Mouse (Mus musculus) embryonic facial prominence, embryonic 13.5 days (tissue): ENCODE results near the gene Eef2k. TPM values are rescaled to one million over a fixed set of nuclear protein-coding genes. Genes with fewer than 3 reads are reported as not detected.

Experiments
- ATAC-seq: fragments of 200-750 bp; cut with Nextera tagmentation; 2 replicates; pipeline ENCODE4 v1.8.0; 2017; ENCODE audit warnings: low read depth; ENCODE audit not compliant: insufficient number of reproducible peaks, insufficient read depth, low FRiP score, low TSS enrichment
- H3K27ac ChIP-seq: fragments of 300-500 bp; sonication (generic); 2 replicates; pipeline ENCODE4 v1.5.1; 2015; ENCODE audit warnings: moderate library complexity, mild to moderate bottlenecking, inconsistent platforms
- H3K27me3 ChIP-seq: fragments of 300-500 bp; sonication (generic); 2 replicates; pipeline ENCODE4 v1.6.1; 2015; ENCODE audit warnings: mild to moderate bottlenecking, inconsistent platforms
- H3K36me3 ChIP-seq: fragments of 300-500 bp; sonication (generic); 2 replicates; pipeline ENCODE4 v1.6.1; 2015; ENCODE audit warnings: mild to moderate bottlenecking, inconsistent platforms
- H3K4me1 ChIP-seq: fragments of 300-500 bp; sonication (generic); 2 replicates; pipeline ENCODE4 v1.6.1; 2015; ENCODE audit warnings: inconsistent platforms
- H3K4me2 ChIP-seq: fragments of 300-500 bp; sonication (generic); 2 replicates; pipeline ENCODE4 v1.6.1; 2015; ENCODE audit warnings: moderate library complexity, mild to moderate bottlenecking, inconsistent platforms
- H3K4me3 ChIP-seq: fragments of 300-500 bp; sonication (generic); 2 replicates; pipeline ENCODE4 v1.5.1; 2015; ENCODE audit warnings: mild to moderate bottlenecking, inconsistent platforms
- H3K9ac ChIP-seq: fragments of 300-500 bp; sonication (generic); 2 replicates; pipeline ENCODE4 v1.6.1; 2015; ENCODE audit warnings: mild to moderate bottlenecking, inconsistent platforms
- H3K9me3 ChIP-seq: fragments of 300-500 bp; sonication (generic); 2 replicates; pipeline ENCODE4 v1.6.1; 2016; ENCODE audit warnings: inconsistent platforms
- WGBS: fragments of 180-500 bp; shearing (Covaris S2); methylation state at CpG from one replicate; pipeline ENCODE4 v1.1.7; 2015; ENCODE audit warnings: mixed read lengths; 5-methylcytosine and 5-hydroxymethylcytosine counted together
- polyA plus RNA-seq: library from polyadenylated mRNA; unstranded; fragments of >200 nt; fragmentation: Nextera tagmentation; extraction: Ambion mirVana; gene quantifications from 2 replicates; pipeline ENCODE4 v1.2.1, GENCODE M21; 2015

Gene Eef2k
- polyA plus RNA-seq, 1 experiment from 2014 or later, result 39.4 TPM

DNA sequence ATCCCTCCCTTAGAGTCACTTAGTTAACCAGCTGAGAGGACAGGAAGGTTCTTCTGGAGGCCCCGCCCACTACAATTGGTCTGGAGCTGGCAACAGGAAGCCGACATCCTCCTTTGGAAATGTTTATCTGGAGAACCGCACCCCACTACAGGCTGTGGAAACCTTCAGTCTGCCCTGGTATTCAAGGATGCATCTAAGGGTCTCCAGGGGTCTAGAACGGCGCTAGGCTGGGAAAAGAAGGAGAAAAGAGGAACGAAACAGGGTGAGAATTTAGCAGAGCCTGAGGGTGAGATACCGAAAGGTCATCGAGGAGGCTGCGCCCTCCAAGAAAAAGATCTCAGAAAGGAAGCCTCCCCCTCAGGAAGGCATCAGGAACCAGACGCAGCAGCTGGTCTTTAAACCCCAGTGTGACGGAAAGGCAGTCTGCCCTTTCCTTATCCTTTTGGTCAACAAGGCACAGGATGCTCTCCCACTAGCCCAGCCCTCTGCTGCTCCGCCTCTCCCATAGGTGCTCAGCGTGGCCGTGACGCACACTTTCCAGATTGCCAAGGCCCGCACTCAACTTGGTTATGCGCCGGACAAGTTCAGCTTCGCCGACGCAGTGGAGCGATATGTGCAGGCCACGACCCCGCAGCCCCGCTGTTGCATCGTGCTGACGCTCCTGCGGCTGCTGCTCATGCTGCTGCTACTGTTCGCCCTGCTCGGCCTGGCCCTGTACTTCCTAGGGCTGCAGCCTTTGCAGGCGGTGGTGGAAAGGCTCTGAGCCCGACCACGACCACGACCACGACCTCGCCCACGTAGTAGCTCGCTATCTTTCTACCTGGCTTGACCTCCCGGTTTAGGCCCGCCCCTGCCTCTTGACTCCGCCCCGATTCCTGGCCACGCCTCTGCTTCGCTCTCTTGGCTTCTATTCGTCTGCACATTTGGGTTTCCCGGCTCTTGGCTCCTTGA is 11.9 kb upstream of the Eef2k start:
- under 1% methylated on average over 46 of the region's 46 CpGs for WGBS
- Histone ChIP-seq H3K27ac (peak overlapping the region; percentile 45; the same call in 1 of the 2 replicates), H3K4me2 (peak overlapping the region; percentile 92), H3K4me1 (peaks cover 16% of the 10 kb centered on the region), H3K9me3 (no peaks in the 10 kb centered on the region), H3K4me3 (peak overlapping the region; percentile 70), H3K36me3 (no peaks in the 10 kb centered on the region), H3K9ac (peak overlapping the region; percentile 75), H3K27me3 (peaks cover 15% of the 10 kb centered on the region)
- peak; percentile 40; the same call in 1 of the 2 replicates for ATAC-seq

DNA sequence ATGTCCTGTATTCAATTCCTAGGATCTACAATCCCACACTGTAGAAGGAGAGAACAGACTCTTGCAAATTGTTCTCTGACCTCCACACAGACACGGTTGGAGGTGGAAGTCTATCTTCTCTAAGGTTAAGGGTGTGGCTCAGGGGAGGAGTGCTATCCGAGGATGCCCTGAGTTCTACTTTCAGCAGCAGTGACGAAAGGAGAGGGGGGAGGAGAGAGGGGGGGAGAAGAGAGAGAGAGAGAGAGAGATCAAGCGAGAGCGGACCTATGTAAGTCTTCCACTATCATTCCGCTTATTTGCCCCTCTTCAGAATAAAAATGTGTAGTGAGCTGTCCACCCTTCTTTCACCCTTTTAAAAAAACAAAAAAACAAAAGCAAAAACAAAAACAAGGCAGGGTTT is 8.2 kb upstream of the Eef2k start:
- H3K9ac ChIP-seq, result peak overlapping the region; percentile 54
- ATAC-seq, result no peak
- 0 out of 2 replicates have a peak overlapping the region, but pooled peaks have one; percentile 52 for H3K27ac ChIP-seq
- H3K9me3 ChIP-seq, result no peaks in the 10 kb centered on the region
- 45% methylated on average over 6 of the region's 6 CpGs for WGBS
- H3K4me2 ChIP-seq, result peak overlapping the region; percentile 62
- H3K27me3 ChIP-seq, result peaks cover 8% of the 10 kb centered on the region
- H3K4me1 ChIP-seq, result peaks cover 23% of the 10 kb centered on the region
- H3K4me3 ChIP-seq, result peak overlapping the region; percentile 63
- no peaks in the 10 kb centered on the region for H3K36me3 ChIP-seq

DNA sequence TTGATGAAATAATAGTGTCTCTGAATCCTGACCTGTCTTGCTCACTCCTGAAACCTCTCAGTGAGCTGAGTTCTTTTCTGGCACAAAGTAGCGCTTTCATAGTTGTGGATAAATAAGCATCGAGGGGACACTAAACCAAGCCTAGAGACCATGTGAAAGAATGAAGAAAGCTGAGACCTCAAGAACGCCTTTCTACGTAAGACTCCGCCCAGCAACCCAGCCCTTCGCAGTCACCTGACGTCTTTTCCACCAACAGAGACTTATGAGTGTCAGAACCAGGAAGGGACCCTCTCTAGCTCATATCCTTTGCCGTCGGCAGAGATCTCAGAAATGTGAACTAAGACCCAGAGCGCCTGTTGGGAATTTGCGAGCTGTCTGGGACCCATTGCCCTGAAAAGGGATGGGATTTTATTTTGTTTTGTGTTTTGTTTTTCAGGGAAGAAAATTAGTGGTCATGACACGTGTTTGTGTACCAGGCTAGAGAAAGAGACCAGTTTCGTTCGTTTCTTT is 7.7 kb upstream of the Eef2k start:
- 6% methylated on average over 14 of the region's 14 CpGs for WGBS
- Histone ChIP-seq H3K4me2 (peak overlapping the region; percentile 62), H3K36me3 (no peaks in the 10 kb centered on the region), H3K9ac (peak overlapping the region; percentile 54), H3K4me3 (peak overlapping the region; percentile 63), H3K4me1 (peaks cover 23% of the 10 kb centered on the region), H3K27me3 (peaks cover 3% of the 10 kb centered on the region), H3K9me3 (no peaks in the 10 kb centered on the region), H3K27ac (peak overlapping the region; percentile 52; the same call in 1 of the 2 replicates)
- ATAC-seq, result peak; percentile 81

DNA sequence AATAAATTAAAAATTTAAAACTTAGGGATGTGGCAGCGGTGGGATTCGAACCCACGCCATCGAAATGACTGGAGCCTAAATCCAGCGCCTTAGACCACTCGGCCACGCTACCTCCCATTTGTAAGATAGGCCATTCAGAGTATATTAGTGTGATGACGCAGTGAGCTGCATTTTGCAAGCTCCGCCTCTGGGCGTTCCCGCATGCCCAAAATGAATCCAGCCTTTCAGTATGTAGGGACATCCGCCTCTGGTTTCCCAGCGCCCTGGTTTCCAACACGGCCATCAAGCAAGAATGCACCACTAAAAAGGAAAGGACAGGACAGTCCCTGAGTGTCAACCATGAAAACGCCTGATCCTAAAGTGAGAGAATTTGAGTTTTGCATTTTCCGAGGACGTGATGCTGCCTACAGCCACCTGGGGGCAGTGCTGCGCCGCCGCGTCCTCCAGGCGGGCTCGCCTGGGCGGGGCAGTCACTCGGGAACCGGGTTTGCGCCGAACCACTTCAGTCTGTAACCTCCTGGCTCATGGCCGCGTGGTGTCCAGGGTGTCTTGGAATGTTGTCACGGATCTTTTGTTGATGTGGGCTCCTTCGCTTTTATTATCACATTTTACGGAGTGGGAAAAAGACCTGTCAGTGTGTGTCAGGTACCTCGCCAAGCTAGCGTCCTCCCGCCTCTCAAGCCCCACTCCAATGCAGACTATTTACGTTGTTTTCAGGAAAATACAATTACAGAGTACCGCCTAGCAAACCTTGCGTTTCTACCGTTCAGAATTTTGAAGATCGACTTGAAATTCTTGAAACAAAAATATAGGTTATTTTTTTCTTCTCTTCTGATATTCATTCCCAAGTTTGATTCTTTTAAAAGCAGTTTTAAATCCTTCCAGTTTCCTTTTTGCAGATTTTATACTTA is 6.9 kb upstream of the Eef2k start:
- peak overlapping the region; percentile 51 for H3K27ac ChIP-seq
- 1% methylated on average over 41 of the region's 41 CpGs for WGBS

DNA sequence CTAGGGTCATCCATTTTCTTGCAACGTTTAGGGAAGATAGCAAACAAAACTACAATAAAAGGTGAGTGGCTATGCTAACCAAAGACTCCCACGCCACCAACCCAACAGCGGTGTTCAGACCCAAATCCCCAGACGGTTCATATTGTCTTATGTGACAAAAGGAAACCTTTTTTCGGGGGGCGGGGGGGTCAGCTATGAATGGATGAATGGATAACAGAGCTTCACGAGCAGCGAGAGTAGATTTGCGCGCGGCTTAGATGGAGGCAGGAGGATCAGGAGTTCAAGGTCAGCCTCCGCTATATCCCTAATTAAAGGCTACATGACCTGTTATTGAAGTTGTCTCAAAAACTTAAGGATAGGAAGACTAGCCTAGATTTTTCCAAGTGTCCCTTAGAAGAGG is 6.3 kb upstream of the Eef2k start:
- no peaks in the 10 kb centered on the region for H3K36me3 ChIP-seq
- H3K27ac ChIP-seq, result peak overlapping the region; percentile 51; the same call in 1 of the 2 replicates
- H3K27me3 ChIP-seq, result no peaks in the 10 kb centered on the region
- peak overlapping the region; percentile 62; the same call in 1 of the 2 replicates for H3K9ac ChIP-seq
- H3K4me1 ChIP-seq, result peaks cover 13% of the 10 kb centered on the region
- H3K4me3 ChIP-seq, result peak overlapping the region; percentile 63
- H3K9me3 ChIP-seq, result no peaks in the 10 kb centered on the region
- WGBS, result 4% methylated on average over 12 of the region's 12 CpGs
- ATAC-seq, result no peak
- H3K4me2 ChIP-seq, result peak overlapping the region; percentile 62

More for the DNA sequence above, 6.9 kb upstream of the Eef2k start:
- ATAC-seq, result peak; percentile 82
- H3K27me3 ChIP-seq, result no peaks in the 10 kb centered on the region
- H3K4me3 ChIP-seq, result peak overlapping the region; percentile 63
- no peaks in the 10 kb centered on the region for H3K9me3 ChIP-seq
- H3K36me3 ChIP-seq, result no peaks in the 10 kb centered on the region
- peaks cover 15% of the 10 kb centered on the region for H3K4me1 ChIP-seq
- H3K4me2 ChIP-seq, result peak overlapping the region; percentile 62
- H3K9ac ChIP-seq, result peak overlapping the region; percentile 69

DNA sequence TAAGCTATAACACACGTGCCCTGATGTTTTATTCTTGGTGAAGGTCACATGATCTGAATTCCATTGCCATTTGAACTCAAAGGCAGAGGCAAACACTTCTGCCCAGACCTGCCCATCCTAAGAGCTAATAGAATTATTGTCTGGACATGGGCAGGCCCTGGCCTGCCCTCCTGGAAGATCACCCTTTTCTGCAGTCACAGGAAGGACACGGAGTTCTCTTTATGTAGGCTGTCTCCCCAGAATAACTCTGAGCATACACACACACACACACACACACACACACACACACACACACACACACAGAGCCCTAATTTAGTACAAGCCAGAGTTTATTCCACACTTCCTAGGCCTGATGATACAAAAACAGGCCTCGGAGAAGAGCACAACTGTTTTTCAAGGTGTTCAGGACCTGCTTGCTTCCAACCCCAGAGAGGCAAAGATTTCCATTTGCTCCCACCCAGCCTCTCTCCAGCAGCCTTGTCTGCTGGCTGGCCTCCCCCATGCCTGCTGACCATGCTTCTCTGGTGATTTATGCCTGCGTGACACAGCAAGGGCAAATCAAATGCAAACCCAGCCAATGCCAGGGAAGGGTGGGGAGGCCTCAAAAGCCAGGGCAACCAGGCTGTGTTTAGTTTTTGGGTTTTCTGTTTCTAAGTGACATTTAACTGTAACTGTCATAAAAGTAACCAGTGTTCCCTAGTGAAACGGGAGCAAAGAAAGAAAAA is 4.0 kb upstream of the Eef2k start:
- H3K4me1 ChIP-seq, result peaks cover 11% of the 10 kb centered on the region; the same call in 1 of the 2 replicates
- H3K27me3 ChIP-seq, result no peaks in the 10 kb centered on the region
- no peak overlapping the region for H3K4me3 ChIP-seq
- H3K27ac ChIP-seq, result peak overlapping the region; percentile 56; the same call in 1 of the 2 replicates
- H3K9ac ChIP-seq, result no peak overlapping the region
- 71% methylated on average over 5 of the region's 5 CpGs for WGBS
- no peaks in the 10 kb centered on the region for H3K36me3 ChIP-seq
- H3K4me2 ChIP-seq, result no peak overlapping the region
- ATAC-seq, result no peak
- no peaks in the 10 kb centered on the region for H3K9me3 ChIP-seq

DNA sequence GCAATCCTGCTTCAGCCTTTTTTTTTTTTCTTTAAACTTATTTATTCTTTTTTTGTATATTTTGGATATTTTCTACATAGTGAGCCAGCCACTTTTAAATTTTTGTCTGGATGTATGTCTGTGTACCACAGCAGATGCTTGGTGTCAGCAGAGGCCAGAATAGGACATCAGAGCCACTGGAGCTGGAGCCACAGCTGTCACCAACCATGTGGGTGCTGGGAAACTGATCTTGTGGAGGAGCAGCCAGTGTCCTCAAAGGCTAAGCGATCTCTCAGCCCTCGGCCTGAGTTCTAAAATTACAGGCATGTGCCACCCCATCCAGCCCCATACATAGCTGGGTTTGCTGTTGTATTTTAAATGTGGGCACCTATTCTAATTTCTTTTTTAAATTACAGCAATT is 2.8 kb upstream of the Eef2k start:
- Histone ChIP-seq H3K9ac (no peak overlapping the region), H3K9me3 (no peaks in the 10 kb centered on the region), H3K27ac (no peak overlapping the region), H3K4me3 (no peak overlapping the region), H3K4me1 (peaks cover 18% of the 10 kb centered on the region), H3K36me3 (no peaks in the 10 kb centered on the region), H3K27me3 (no peaks in the 10 kb centered on the region), H3K4me2 (no peak overlapping the region)
- WGBS, result 63% methylated on average over 2 of the region's 2 CpGs
- ATAC-seq, result no peak

DNA sequence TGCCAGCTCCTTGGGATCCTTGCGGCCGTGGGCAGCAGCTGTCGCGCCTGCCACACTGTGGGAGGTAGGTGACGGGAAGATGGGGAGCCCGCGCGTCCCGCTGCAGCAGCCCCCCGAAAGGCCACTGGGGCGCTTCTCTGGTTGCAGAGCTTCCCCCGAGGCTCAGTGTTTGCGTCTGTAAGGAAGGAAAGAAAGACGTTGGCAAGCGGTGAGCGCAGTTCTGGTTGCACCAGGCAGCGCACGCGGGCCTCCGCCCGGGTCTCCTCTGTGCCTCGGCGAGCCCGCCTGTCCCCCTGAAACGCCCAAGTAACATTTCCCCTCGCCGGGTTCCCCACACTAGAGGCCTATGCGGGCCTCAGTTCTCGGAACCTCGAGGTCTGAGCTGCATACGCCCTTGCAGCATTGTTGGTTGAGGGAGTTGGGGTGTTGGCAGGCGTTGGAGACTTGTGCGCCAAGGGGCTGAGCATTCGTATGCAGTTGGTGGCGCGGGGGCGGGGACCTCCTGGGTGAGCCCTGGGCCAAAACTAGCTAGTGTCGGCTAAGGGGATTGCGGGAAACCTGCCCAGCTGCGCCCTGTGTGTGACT is 498 bp downstream of the Eef2k start:
- Histone ChIP-seq H3K9me3 (no peaks in the 10 kb centered on the region), H3K4me3 (peak overlapping the region; percentile 81), H3K9ac (peak overlapping the region; percentile 86), H3K27me3 (no peaks in the 10 kb centered on the region), H3K27ac (peak overlapping the region; percentile 98), H3K36me3 (no peaks in the 10 kb centered on the region), H3K4me2 (peak overlapping the region; percentile 78), H3K4me1 (peaks cover 24% of the 10 kb centered on the region)
- under 1% methylated on average over 40 of the region's 40 CpGs for WGBS
- ATAC-seq, result peak; percentile 68

DNA sequence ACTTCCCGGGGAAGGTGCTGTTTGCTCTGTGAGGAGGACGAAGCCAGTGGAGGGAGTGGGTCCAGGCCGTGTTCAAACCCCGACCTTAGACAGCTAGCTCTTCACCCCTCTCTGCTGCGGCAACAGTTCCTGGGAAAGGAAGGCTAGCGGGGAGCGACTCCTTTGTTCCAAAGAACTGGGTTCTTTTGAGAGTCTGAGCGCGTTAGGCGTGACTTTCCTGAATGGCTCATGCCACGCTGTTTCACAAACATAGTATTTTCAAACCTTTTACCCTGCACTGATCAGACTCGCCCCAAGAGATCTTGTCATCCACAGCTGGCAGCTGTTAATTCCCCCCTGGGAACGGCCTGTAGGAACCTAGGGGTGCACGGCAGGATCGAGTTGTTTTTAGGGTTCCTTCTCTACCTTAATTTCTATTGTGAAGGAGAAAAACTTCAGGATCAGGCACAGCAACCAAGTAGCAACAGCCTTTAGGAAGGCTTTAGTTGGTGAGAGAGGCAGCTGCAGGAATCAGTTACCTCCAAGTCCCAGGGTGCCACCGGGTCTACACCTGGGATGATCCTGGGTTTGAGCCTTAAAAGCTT is 1.3 kb downstream of the Eef2k start:
- 2% methylated on average over 16 of the region's 16 CpGs for WGBS
- peak overlapping the region; percentile 98 for H3K27ac ChIP-seq
- no peak for ATAC-seq

DNA sequence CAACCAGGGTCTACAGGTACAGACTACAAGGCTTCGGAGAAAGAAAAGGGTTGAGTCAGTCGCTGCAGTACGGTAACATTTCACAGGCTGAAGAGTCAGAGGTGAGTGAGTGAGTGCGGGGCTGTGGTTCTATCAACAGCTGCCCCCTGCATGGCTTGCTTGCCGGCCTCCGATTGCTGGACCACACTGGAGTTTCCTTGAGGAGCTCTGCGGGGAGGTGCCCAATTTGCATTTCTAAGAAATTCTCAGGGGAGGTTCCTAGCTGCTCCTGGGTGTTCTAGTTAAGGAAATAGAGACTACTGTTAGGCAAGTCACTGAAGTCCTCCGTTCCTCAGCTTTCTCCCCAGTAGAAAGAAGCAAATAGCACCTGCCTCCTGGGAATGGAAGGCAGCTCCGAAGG is 2.1 kb downstream of the Eef2k start:
- 12% methylated on average over 9 of the region's 9 CpGs for WGBS
- Histone ChIP-seq H3K36me3 (no peaks in the 10 kb centered on the region), H3K9me3 (no peaks in the 10 kb centered on the region), H3K9ac (peak overlapping the region; percentile 86), H3K27me3 (no peaks in the 10 kb centered on the region), H3K4me3 (peak overlapping the region; percentile 81), H3K27ac (no peak overlapping the region; the same call in 1 of the 2 replicates), H3K4me2 (peak overlapping the region; percentile 78), H3K4me1 (peaks cover 24% of the 10 kb centered on the region)
- no peak for ATAC-seq

More for the DNA sequence above, 1.3 kb downstream of the Eef2k start:
- peak overlapping the region; percentile 81 for H3K4me3 ChIP-seq
- H3K4me1 ChIP-seq, result peaks cover 24% of the 10 kb centered on the region
- H3K9me3 ChIP-seq, result no peaks in the 10 kb centered on the region
- H3K9ac ChIP-seq, result peak overlapping the region; percentile 86
- no peaks in the 10 kb centered on the region for H3K27me3 ChIP-seq
- H3K36me3 ChIP-seq, result no peaks in the 10 kb centered on the region
- H3K4me2 ChIP-seq, result peak overlapping the region; percentile 78
